Mouse (Mus musculus) urinary bladder, postnatal 14 days (tissue): Measurements from ENCODE around the gene Prcd.
"Not testable (repeated sequence)": the region's sequence is repeated elsewhere in the genome, so short reads cannot be mapped to it uniquely, and the experiment has no call there.

Source experiments
- DNase-seq: peaks from one replicate; pipeline ENCODE4 v3.0.0; 2021; ENCODE audit warnings: low spot score

The Prcd gene

DNA sequence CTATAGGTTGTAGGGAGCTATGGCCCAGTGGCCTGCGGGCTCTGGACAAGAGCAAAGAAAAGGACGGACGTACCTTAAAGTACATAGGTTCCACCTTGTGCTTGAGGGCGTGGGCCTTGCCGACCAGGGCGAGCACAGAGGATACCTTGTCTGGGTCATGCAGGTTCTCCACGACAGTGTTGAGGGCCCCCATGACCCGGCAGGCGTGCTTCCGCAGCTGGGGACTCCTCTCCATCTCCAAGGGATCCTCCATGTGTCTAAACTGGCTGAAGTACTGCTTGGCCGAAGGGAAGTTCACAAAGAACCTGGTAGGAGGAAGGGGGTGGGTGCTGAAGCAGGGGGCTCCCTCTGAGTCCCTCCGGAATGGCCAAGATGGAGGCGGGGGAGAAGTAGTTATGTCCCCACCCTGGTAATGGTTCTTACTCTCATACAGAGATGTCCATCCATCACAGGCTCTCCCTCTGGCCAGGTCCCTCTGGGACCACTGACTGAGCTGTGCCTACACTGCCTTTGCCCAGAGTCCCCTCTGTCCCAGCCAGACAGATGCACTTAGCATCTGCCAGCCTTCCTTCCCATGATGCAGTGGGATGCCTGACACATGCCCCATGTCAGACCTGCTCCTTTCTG lies 3.5 kb upstream of the Prcd start:
- DNase-seq = no peak

DNA sequence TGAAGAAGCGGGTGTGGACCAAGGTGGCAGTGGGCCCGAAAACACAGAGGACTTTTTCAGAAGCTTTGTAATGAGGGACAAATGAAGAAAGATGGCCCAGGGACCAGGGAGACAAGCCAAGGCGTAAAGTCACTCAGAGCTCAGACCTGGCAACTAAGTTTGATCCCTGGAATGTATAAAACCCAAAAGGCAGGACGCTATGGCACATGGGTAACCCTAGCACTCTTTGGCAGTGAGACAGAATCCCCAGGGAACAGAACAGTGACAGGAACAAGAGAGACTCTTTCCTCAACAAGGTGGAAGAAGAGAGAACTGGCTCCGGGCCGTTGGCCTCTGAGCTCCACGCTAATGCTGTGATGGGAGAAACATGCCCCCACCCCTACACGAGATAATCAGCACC lies 2.5 kb upstream of the Prcd start:
- DNase-seq = no peak

DNA sequence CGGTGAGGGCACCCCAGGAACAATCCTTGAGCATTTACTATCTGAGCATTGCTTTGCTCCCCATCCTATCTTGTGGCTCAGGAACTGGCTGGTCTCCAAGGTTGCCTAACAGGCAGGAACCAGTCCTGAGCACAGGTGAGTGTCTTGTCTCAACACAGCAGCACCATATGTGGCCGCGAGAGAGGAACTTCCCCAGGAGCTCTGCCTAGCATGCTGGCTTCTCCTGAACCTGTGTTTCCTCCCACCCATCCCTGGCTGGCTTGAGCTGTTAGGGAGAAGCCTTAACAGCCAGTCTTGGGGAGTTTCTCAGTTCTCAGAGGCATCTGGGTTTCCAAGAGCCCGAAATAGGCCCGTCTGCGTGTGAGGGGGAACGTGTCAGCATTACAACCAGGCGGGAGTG lies 2.0 kb upstream of the Prcd start:
- no peak for DNase-seq

DNA sequence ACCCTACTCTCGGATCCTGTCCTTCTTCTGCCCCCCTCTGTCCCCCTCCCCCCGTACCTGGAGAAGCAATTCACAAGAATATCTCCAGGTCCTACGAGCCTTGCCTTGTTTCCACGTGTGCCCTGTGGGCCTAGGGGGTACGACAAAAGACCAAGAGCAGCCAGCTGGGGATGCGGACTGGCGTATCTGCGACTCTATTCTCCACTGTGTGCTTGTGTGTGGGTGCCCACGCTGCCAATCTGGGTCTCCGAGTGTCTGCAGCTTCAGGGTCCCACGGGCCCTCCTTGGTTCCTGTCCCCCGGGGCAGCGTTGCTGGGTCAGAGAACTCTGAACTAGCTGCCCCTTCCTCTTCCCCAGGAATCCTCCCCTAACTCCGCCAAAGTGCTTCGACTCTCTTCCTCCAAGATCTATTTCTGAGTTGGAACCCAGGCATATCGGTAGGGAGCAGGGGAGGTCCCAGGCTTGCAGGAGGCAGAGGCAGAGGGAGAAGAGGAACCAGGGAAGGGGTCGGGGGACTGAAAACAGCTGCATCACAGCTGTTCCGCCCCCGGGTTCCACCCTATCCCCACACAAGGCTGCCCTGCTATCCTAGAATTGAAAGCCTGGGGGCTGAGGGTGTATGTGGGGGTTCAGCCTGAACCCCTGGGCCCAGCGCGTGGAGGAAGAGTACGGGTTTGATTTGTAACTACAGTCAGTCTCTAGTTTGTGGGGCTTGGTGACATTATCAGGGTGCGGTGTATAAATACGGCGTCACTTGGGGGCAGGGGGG lies 820 bp upstream of the Prcd start:
- DNase-seq = no peak

DNA sequence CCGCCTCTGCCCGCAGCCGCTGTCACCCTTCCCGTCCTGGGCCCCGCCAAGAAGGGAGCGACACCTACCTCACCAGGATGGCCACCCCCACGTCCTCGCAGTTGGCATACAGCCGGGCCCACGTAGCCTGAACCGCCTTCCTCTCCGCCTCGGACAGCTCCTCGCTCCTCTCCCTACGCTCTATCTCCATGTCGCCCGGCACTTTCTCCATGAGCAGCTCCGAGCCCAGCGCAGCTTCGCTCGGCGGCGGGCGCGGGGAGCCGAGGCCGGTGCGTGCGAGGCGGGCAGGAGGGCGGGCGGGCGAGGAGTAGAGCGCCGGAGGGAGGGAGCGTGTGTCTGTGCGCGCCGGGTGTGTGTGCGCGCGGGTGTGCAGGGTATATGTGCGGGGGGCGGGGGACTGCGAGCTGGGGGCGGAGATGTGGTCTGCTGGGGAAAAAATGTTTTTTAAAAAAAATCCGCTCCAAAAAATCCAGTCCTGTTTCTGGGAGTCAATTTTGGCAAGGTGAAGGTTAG lies 431 bp downstream of the Prcd start:
- peak; percentile 50 for DNase-seq

DNA sequence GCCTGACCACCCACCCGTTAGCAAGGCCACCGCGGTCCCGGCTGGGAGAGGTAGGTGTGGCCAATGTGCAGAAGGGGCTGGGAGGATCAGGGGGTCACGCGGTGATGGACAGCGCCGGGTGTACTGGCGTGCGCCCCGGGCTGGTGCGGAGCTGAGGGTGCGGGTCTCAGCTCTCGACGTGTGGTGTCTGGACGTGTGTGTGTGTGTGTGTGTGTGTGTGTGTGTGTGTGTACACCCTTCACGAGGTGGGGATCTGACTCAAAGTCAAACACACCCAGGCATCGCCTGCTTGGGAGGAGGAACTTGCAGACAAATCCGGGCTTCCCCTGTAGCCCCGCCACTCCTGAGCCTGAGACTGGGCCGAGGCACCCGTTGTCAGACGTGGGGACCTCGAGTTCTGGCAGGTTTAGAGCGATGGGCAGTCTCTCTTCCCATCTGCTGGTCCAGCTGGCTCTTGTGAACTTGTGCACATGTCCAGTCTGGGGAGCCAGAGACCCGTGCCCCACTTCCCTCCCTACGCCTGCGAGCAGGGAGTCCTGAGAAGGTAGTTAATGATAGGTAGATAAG lies 1.0 kb downstream of the Prcd start, which contains the start of gene Cygb:
Cygb (minus strand) TSS at position 59 of the 567 bp plus-strand sequence.
- DNase-seq = peak; percentile 44

DNA sequence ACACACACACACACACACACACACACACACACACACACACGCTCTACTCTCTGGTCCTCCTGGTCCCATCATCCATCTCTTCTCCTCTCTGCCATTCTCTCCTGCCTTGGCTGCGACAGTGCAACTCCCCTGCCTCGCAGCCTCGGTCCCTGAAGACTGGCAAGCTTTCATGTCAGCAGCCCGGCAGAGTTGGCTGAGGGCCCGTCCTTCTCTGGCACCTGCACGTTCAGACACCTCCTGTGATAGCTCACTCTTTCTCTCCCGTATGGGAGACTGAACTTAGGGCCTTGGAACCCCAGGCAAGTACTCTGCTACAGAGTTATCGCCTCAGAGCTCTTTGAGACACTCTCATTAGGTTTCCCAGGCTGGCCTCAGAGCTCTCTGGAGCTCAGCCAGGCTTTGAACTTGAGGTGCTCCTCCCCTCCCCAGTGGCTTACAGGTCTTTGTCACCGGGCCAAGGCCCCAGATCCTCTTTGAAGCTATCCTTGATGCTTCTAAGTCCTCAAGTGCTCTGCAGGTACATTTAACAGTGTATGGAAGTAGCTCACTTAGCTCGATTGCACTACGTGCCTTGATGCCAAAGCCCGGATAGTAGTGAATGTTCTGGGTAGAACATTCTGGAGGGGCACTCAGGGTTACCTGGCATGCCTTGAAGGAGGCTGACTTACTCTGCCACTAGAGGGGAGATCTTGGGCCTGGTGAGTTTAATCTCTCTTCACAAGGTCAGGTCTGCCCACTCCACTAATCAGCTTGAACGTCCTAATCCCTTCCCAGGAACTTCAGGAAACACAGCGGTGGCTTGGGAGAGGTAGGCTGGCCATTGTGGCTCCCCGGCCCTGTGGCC lies 3.2 kb downstream of the Prcd start:
- DNase-seq = no peak

DNA sequence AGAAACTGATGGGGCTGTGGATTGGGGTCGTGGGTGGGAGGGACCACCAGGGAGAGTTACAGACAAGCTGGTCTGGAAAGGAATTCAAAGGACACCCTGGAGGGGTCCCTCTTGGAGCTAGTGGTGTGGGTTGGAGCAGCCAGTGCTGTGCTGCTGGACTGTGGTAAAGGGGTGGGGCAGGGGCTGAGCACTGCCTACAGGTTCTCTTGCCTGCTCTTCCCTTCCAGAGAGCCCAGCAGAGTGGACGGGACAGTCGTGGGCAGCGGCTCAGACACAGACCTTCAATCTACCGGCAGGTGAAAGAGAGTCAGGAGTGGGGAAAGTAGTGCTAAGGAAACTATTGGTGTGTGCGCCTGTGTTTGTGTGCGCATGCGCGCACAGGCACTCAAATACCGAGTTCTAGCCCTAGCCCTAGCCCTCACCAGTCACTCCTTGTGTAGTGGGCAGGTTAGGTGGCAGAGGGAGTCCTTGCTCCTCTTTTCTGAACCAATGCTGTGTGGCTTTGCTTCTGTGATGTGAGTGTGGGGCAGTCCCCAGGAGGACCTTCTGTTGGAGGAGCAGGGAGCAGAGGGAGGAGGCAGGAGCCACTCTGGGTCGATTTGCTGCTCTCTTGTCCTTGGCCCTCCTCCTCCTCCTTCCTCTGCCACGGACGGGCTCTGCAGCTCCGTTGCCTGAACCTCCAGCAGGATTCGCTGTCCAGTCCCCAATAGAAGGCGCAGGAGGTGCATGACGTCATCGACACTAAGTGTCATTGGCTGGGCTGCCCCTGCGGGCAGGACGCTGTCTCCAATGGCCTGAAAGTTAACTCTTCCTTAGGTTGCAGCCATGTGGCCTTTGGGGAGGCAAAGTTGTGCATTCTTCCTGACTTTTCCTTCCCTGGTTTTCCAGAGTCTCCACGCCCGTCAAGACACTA lies 4.2 kb downstream of the Prcd start:
- DNase-seq = peak; percentile 93

DNA sequence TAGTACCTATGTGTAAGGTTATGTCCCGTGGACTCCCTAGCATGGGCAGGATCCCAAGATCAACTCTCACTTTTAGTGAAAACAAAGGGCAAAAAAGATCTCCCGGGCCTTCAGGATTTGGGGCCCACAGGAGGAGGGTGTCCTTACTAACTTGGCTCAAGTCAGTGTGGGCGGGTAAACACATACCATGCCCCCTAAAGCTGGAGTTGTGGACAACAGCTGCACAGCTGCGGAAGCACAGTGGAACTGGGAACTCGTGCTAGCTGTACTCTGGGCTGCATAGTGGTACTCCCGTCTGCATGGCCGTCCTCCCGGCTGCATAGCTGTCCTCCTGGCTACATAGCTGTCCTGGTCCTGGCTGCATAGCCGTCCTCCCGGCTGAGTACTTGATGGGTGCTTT lies 4.9 kb downstream of the Prcd start:
- no peak for DNase-seq

DNA sequence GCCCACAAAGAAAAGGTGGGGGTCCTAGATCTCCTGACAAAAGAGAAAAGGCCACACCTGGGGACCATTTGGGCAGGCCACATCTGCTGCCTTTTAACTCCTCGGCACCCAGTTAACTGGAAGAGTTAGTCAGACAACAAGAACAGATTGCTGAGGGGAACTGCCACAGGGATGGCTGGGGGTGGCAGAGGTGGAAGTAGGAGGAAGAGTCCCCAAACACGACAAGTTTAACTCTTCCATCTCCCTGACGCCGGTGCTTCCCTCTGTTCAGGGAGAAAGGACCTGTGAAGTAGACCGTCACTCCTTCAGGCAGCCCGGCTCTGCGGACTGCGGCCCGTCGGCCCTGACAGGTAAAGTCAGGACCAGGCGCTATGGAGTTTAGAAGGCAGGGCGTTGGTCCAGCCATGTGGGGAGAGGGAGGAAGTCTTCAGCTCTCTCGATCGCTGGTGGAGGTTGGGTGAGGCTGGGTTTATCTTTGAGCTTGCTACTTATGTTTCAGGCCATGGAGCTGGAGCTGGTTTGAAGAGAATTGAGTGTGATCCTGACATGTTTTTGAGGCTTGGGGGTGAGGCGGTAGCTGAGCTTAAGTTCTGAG lies 5.8 kb downstream of the Prcd start:
- DNase-seq = no peak

DNA sequence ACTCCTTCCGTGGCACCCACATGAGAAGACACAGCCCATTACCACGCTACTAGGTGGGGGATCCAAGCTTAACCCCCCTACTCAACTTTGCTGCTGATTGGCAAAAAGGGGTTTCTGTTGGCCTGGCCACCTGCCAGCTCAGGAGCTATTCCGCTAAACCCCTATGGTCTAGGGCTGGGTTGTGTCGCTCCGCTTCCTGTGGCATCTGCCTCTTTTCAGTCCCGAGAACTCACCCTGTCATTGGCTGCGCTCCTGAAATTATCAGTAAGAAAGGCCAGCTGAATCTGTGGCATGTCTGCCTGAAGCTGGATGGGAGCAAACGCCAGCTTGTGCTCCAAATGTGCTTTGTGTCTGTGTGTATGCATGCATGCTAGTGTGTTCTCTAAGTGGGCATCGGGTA lies 6.8 kb downstream of the Prcd start:
- no peak for DNase-seq

DNA sequence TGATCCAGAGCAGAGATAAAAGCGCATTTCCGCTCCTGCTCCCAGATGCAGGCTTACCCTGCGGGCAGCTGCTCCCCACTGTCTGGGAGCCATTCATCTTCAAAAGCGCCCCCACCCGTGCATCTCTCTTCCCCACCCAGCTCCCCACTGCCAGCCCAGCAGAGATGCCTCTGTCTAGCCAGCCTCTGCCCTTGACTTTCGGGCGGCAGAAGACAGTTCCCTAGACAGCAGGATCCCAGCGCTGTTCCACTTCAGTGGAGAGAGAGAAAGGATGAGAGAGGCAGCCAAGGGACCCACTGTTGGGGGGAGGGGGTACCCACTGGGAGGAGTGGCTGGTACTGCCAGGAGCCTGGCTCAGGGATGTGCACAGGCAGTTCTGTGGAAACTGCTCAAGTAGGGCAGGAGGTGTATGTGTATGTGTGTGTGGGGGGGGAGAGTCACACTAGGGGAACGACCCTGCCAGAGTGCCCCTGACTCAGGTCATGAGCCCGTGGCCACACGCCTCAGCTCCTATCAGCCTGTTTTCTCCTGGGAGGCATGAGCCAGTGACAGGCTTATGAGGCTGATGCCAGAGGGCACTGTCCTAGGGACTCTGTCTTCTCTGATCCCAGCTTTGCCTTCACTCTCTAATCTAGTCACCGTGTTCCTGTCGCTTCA lies 8.1 kb downstream of the Prcd start:
- DNase-seq = no peak

DNA sequence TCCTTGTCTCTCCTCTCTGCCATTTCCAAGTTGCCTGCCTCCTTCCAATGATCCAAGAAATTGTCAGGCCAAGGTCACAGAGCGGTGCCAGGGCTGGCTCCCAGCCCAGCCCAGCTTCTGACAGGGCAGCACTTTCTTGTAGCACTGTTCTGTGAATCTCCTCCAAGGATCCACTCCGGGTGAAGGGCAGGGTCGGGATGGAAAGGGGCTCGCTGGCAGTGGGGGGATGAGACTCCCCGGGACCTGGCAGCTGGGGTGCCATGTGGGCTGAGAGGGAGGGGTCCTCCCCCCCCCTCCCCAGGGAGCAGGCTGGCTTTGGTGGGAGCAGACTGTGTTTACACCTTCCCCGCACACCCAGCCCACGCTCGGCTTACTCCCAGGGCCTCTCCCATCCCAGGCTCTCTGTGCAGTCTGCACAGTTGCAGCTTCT lies 8.6 kb downstream of the Prcd start:
- no peak for DNase-seq

DNA sequence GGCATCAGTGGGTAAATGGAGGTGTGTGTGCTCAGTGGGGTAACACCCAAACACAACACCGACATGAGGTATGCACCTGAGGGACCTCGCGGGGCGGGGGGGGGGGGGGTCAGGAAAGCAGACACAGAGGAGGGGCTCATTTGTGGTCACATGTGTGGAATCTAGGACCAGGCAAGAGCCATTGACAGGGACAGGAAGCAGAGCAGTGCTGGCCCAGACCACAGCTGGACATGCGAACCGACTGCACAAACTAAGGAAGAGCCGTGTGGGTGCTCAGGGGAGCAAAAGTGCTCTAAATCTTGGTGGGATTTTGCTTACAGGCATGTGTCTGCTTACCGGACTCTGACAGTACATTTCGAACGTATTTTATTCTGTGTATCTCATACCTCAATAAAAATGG lies 12.0 kb downstream of the Prcd start:
- no peak for DNase-seq

DNA sequence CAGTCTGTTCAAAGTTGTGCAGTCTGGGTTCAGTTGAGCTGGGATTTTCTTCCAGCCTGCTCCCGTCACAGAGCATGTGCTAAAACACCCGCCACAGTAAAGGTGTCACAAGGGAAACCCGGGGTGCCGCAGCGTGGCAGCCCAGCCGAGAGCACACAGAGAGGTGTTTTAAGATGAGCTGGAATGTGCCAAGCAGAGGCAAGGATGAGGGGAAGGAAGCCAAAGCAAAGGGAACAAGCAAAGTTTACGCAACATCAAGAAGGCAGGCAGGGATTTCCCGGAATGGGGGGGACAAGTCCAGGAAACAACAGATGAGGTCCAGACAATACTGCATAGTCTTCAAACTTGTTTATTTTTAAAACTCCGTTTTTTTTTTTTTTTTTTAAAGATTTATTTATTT lies 13.2 kb downstream of the Prcd start:
- peak; percentile 37 for DNase-seq

DNA sequence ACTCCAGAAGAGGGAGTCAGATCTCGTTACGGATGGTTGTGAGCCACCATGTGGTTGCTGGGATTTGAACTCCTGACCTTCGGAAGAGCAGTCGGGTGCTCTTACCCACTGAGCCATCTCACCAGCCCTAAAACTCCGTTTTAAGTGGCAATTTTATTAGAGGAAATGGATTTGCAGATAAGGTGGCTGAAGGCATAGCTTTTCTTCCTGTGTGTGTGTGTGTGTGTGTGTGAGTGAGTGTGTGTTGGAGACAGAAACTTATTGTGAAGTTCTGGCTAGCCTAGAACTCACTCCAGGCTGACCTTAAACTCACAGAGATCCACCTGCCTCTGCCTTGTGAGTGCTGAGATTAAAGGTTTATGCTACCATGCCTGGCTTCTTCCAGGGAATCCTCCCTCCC lies 13.7 kb downstream of the Prcd start:
- not testable (repeated sequence) for DNase-seq

DNA sequence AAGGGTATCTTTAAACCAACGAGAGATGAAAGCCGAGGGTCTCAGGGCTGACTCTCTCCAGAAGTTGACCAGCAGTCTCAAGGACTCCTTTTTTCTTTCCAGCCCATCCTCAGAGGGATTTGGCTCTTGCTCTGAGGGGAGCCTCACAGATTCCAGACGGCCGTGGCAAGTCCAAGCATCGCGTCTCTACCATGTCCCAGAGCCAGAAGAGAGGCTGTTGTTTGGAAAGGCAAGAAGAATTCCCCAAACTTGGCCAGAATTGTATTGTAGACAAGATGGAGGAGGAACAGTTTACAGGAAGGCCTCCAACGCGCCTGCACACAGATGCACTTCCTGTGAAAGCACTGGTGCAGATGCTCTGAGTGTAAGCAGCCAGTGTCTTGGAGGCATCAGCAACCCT lies 14.6 kb downstream of the Prcd start:
- DNase-seq = no peak

DNA sequence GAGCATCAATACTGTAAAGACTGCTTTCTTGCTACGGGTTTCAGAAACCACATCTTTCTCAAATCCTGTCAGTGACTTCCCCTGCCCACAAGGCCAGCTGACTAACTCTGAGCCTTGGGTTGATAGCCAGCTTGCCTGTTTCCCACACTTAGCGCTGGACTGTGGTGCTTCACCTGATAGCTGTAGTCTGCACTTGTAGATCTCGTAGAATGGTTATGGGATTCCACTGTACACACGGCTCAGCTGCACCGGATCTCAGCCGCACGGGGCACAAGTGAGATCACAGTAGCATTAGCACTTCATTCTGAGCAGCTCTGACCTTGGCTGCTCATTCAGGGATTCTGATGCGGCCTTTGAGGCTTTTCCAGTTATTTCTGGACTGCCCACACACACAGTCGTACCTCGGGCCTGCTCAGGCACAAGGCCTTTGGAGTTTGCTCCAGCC lies 15.1 kb downstream of the Prcd start:
- no peak for DNase-seq

DNA sequence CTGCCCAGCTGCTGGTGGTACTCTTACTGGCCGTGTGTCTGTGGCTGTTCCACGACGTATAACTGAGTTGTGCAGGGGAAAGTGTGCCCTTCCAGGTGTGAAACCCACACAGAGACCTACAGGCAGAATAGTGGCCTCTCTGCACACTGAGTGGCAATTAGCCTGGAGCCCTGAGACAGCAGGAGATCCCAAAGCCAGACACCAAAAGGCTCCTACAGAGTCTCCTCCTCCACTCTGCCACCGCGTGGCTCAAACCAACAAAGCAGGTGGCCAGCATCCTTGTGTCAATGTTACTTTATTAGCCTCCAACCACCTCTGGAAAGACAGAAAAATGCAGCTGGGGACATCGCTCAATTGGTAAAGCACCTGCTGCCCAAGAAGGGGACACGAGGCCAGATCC lies 15.5 kb downstream of the Prcd start:
- no peak for DNase-seq

DNA sequence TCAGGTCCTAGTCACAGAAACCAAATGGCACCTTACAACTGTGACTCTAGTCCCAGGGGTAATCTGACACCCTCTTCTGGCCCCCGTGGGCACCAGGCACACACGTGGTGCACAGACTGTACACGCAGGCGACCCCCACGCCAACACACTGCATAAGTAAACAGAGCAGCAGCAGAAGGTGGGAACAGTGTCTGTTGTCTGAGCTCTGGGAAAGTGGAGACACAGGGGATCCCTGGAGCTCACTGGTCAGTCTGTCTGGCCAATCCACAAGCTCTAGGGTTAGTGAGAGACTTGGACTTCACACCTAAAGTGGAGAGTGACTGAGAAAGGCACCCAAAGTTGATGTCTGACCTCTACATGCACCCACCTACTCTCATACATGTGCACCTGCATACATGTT lies 16.0 kb downstream of the Prcd start:
- DNase-seq = no peak
